ENCODE assay signal across 20 mouse cellular contexts in genomic region chr3:143384357-143384756, GRCm38 (mm10).
DNase-seq lines count a peak whose midpoint lies in the region; ATAC-seq and TF ChIP-seq lines count a peak whose summit lies in the region.
"Had no signal": no experiment of that assay in that cellular context is flagged by ENCODE, and none has a peak within 500 bp of the region (broad histone marks: within the 10 kb centered on the region; RNA-seq: fewer than 3 reads in every experiment).

No protein-coding gene starts in this region.

- H3K4me3 ChIP-seq in layer of hippocampus, adult 2 months = no peak overlapping the region
- no peak overlapping the region for H3K4me3 ChIP-seq in liver, postnatal 0 days (ENCODE audit: low read depth, low read length)
- H3K4me3 ChIP-seq: embryonic facial prominence, embryonic 15.5 days; gastrocnemius, adult 2 months; hindbrain, embryonic 10.5 days; midbrain, embryonic 13.5 days had no signal

- no peaks in the 10 kb centered on the region for H3K9me3 ChIP-seq in liver, postnatal 0 days (ENCODE audit: low read length)
- H3K9me3 ChIP-seq: embryonic facial prominence, embryonic 15.5 days; hindbrain, embryonic 10.5 days; midbrain, embryonic 13.5 days had no signal

- H3K36me3 ChIP-seq in liver, postnatal 0 days (replicated peaks; ENCODE audit: insufficient read depth, low read length) = no peaks in the 10 kb centered on the region
- H3K36me3 ChIP-seq: embryonic facial prominence, embryonic 15.5 days; hindbrain, embryonic 10.5 days; midbrain, embryonic 13.5 days had no signal

- TF ChIP-seq CTCF in layer of hippocampus, adult 2 months (conservative IDR thresholded peaks at IDR 0.05) = 0 out of 2 replicates have a peak, but pooled peaks have one; percentile 12
- no peak for TF ChIP-seq CTCF in liver, postnatal 0 days (IDR thresholded peaks at IDR 0.05; ENCODE audit: low read depth)

- no peaks in the 10 kb centered on the region for H3K27me3 ChIP-seq in liver, postnatal 0 days (ENCODE audit: insufficient read depth, low read length)
- H3K27me3 ChIP-seq: embryonic facial prominence, embryonic 15.5 days; midbrain, embryonic 13.5 days; Patski had no signal

- 77% methylated on average over 1 of the region's 1 CpGs for WGBS in liver, postnatal 0 days (ENCODE audit: insufficient replicate concordance)

- no peak for TF ChIP-seq EP300 in liver, postnatal 0 days (IDR thresholded peaks at IDR 0.05; ENCODE audit: low read depth)

- no peak for ATAC-seq in liver, postnatal 0 days
- ATAC-seq: activated CD4-positive, CD25-positive, alpha-beta regulatory T cell, adult 4 months; midbrain, embryonic 13.5 days; Patski had no signal

- peak overlapping the region; percentile 49; the same call in 1 of the 2 replicates for H3K27ac ChIP-seq in layer of hippocampus, adult 2 months
- H3K27ac ChIP-seq in liver, postnatal 0 days (ENCODE audit: low read depth) = no peak overlapping the region
- H3K27ac ChIP-seq: embryonic facial prominence, embryonic 15.5 days; gastrocnemius, adult 2 months; hindbrain, embryonic 10.5 days; macrophage; midbrain, embryonic 13.5 days had no signal

- H3K4me2 ChIP-seq in liver, postnatal 0 days (ENCODE audit: low read depth, low read length) = no peak overlapping the region
- H3K4me2 ChIP-seq: embryonic facial prominence, embryonic 15.5 days; liver, embryonic 11.5 days; lung, embryonic 14.5 days; midbrain, embryonic 13.5 days had no signal

- H3K4me1 ChIP-seq in liver, postnatal 0 days (ENCODE audit: insufficient read depth) = no peaks in the 10 kb centered on the region
- H3K4me1 ChIP-seq: embryonic facial prominence, embryonic 15.5 days; hindbrain, embryonic 10.5 days; midbrain, embryonic 13.5 days had no signal

- no peak overlapping the region for H3K9ac ChIP-seq in liver, postnatal 0 days (replicated peaks)
- H3K9ac ChIP-seq: embryonic facial prominence, embryonic 15.5 days; lung, embryonic 14.5 days; midbrain, embryonic 13.5 days had no signal

- peak; percentile 79 to 82 for DNase-seq in frontal cortex, adult 2 months (ENCODE audit: extremely low spot score in 1 of 2, low spot score in 1 of 2)
- DNase-seq in layer of hippocampus, adult 2 months (ENCODE audit: low spot score in 2 of 2) = peak; percentile 51 to 76
- peak; percentile 21 to 86 for DNase-seq in left cerebral cortex, adult 8-10 months (ENCODE audit: low spot score in 2 of 2)
- DNase-seq in right cerebral cortex, postnatal 10 days (ENCODE audit: low spot score in 2 of 2) = peak; percentile 55 to 71
- DNase-seq in cerebellum, postnatal 25 days = no peak
- DNase-seq in kidney, adult 11 months = no peak
- no peak for DNase-seq in liver, postnatal 0 days
- DNase-seq in kidney, postnatal 25 days = no peak
- DNase-seq: adrenal gland, postnatal 14 days; cerebellum, adult 2 months; gastrocnemius, adult 2 months; kidney, adult 8-10 months; lung, embryonic 14.5 days had no signal

Comparison
In these comparisons a context has a peak if more than half of its experiments do, and no peak if none do; other contexts are left out.
1. DNase-seq: peak in frontal cortex, adult 2 months (2 of 2), layer of hippocampus, adult 2 months (2 of 2), left cerebral cortex, adult 8-10 months (2 of 2) and right cerebral cortex, postnatal 10 days (2 of 2); none in cerebellum, postnatal 25 days (0 of 2), kidney, adult 11 months (single experiment), liver, postnatal 0 days (single experiment) and kidney, postnatal 25 days (0 of 2).